Mouse (Mus musculus): ENCODE data around the gene Itprid2. TPM values are rescaled to one million over a fixed set of nuclear protein-coding genes. Genes with fewer than 3 reads are reported as not detected.

The Itprid2 gene
- total RNA-seq, 2 experiments from 2014 or later = 12.5 to 17.7 TPM

GRCm38 (mm10) chr2:79647728-79648127 is 12.6 kb downstream of the Itprid2 start:
- DNase-seq (ENCODE audit: low spot score) = no peak

GRCm38 (mm10) chr2:79651185-79651584 is 16.0 kb downstream of the Itprid2 start:
- no peak for DNase-seq (ENCODE audit: low spot score)

GRCm38 (mm10) chr2:79651701-79652100 is 16.5 kb downstream of the Itprid2 start:
- DNase-seq (ENCODE audit: low spot score) = no peak

GRCm38 (mm10) chr2:79652502-79652901 is 17.4 kb downstream of the Itprid2 start:
- no peak for DNase-seq (ENCODE audit: low spot score)

- no peak for DNase-seq (ENCODE audit: low spot score)
Measured at GRCm38 (mm10) chr2:79653093-79653808, 18.1 kb downstream of the Itprid2 start.

- no peak for DNase-seq (ENCODE audit: low spot score)
Measured at GRCm38 (mm10) chr2:79653809-79654164, 18.6 kb downstream of the Itprid2 start.

GRCm38 (mm10) chr2:79657062-79657461 is 21.9 kb downstream of the Itprid2 start:
- DNase-seq (ENCODE audit: low spot score) = no peak

GRCm38 (mm10) chr2:79660417-79661185 is 25.4 kb downstream of the Itprid2 start:
- no peak for DNase-seq (ENCODE audit: low spot score)

GRCm38 (mm10) chr2:79661486-79662104 is 26.4 kb downstream of the Itprid2 start:
- no peak for DNase-seq (ENCODE audit: low spot score)

GRCm38 (mm10) chr2:79664532-79665286 is 29.6 kb downstream of the Itprid2 start:
- DNase-seq (ENCODE audit: low spot score) = no peak

- no peak for DNase-seq (ENCODE audit: low spot score)
Measured at GRCm38 (mm10) chr2:79665492-79665891, 30.3 kb downstream of the Itprid2 start.

GRCm38 (mm10) chr2:79675266-79675665 is 40.1 kb downstream of the Itprid2 start:
- no peak for DNase-seq (ENCODE audit: low spot score)

- no peak for DNase-seq (ENCODE audit: low spot score)
Measured at GRCm38 (mm10) chr2:79677663-79678257, 42.6 kb downstream of the Itprid2 start.

GRCm38 (mm10) chr2:79681672-79682071 is 46.5 kb downstream of the Itprid2 start:
- DNase-seq (ENCODE audit: low spot score) = no peak

- DNase-seq (ENCODE audit: low spot score) = no peak
Measured at GRCm38 (mm10) chr2:79683258-79683657, 48.1 kb downstream of the Itprid2 start.

- no peak for DNase-seq (ENCODE audit: low spot score)
Measured at GRCm38 (mm10) chr2:79690838-79691237, 55.7 kb downstream of the Itprid2 start.

- DNase-seq (ENCODE audit: low spot score) = no peak
Measured at GRCm38 (mm10) chr2:79695190-79695589, 60.0 kb downstream of the Itprid2 start.

GRCm38 (mm10) chr2:79695939-79696338 is 60.8 kb downstream of the Itprid2 start:
- DNase-seq (ENCODE audit: low spot score) = no peak

GRCm38 (mm10) chr2:79696478-79697230 is 61.5 kb downstream of the Itprid2 start:
- DNase-seq (ENCODE audit: low spot score) = no peak

GRCm38 (mm10) chr2:79698166-79698565 is 63.0 kb downstream of the Itprid2 start:
- no peak for DNase-seq (ENCODE audit: low spot score)

- no peak for DNase-seq (ENCODE audit: low spot score)
Measured at GRCm38 (mm10) chr2:79704773-79705172, 69.6 kb downstream of the Itprid2 start.

Measured in gastrocnemius, adult 18-20 months (tissue).